Mouse (Mus musculus): Measurements from ENCODE around the gene Atpaf2.
A peak's percentile ranks its signal among the peaks of the same experiment; 100 is the strongest.

The Atpaf2 gene

DNA sequence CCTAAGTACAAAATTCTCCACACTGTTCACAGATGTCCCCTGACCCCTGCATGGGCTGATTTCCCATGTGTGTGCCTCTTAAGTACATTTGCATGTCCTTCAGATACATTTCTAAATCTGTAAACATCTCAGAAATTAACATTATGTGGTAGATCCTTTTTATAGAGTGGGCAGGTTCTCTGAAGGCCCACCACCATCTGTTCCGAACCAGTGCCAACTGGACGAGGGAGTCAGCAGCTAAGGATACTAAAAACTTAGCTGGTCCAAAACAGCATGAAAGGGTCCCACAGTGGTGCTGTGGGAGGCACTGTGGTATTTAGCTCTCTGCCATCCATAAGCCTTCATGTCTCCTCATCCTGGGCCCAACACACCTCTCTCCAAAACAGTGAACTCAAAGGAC, 21.1 kb downstream of the Atpaf2 start:
- DNase-seq (ENCODE audit: low read depth) = no peak

DNA sequence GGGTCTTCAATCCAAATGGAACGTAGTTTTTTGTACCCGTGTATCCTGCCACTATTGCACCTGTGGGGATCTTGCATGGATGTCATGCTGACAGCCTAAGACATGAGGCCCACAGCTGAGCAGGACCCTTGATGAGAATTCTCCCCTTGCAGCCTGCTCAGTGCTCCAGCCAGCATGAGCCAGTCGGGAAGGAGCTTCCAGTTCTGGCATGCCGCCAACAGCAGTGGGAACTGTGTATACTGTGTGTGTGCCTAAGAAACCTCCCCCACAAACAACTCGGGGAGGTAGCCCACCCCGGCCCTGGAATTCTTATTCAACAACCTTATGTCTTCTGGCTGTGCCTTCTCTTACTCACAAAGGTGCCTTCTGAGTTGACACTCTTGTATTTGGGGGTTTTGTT, 21.7 kb downstream of the Atpaf2 start:
- no peak for DNase-seq (ENCODE audit: low read depth)

DNA sequence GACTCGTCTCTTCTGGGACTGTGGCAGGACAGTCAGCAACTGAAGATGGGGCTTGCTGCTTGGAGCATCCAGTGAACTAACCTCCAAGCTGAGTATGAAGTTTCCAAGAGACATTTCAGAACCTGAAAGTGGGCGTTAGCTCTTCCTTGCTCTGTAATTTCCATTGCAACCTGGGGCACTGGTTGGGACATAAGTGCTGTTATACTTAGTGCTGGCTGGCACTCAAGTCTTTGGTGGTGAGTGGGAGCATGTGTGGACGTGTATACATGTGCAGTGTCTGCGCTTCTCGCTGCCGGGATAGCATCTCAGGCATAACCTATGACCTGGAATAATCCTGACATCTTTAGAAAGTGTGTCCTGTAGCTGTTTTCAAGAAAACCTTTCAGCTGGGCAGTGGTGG, 26.9 kb downstream of the Atpaf2 start:
- DNase-seq (ENCODE audit: low read depth) = no peak

DNA sequence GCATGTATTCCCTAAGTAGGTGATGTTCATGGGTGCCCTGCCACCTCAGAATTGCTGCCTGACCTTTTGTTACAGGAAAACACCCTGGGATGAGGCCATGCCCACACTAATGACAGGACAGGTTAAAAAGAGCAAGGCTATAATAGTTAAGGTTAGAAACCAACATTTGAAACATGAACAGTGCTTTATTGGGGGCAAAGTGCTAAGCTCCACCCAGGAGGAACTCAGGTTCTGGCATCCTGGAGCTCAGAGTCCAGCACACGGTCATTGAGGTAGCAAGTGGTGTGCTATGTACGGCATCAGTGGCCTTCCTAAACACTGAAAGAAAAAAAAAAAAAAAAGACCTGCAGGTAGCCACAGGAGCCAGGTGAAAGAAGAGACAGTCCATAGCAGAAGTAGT, 30.3 kb downstream of the Atpaf2 start:
- no peak for DNase-seq (ENCODE audit: low read depth)

DNA sequence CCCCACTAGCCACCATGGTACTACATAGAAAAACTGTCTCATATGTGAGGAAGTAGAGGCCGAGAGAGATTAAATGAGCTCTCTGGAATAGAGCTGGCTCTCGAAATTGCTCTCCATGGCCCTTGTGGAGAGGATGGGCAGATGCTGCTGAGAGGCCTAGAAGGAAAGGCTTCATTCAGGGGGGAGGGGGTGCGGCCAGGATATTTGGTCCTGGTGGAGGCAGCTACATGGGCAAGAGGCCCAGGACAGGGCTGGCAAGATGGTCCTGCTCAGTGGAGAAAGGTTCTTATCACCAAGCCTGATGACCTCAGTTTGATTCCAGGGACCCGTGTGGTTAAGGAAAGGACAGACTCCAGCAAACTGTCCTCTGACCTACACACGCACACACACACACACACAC, 32.3 kb downstream of the Atpaf2 start:
- DNase-seq (ENCODE audit: low read depth) = no peak

DNA sequence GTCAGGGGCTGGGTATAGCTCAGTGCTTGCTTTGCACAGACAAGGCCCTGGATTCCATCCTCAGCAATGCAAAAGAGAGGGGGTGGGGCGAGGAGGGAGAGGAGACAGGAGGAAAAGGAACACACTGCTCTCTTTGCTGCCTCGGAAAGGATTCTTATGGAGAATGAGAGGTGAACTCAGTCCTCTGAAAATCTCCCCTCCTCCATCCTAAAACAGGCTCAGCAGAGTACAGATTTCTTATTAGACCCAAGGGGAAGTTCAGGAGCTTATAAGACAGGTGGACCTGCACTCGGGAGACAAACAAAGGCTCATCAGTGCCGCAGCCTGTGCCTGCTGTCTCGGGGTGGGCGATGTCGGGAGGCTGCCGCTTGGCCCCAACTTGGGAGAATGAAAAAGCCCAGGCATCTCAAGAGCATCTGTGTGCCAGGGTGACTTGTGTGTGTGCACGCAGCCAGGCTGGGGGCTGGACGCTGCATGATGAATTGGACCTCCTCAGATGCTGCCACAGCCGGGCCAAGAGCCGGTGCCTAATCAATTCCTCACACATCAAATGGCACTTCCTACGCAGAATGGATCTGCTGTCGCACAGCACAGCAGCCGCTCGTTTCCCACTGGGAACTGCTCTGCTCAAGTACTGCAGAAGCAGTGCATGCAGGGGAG, 33.4 kb downstream of the Atpaf2 start:
- no peak for DNase-seq (ENCODE audit: low read depth)

DNA sequence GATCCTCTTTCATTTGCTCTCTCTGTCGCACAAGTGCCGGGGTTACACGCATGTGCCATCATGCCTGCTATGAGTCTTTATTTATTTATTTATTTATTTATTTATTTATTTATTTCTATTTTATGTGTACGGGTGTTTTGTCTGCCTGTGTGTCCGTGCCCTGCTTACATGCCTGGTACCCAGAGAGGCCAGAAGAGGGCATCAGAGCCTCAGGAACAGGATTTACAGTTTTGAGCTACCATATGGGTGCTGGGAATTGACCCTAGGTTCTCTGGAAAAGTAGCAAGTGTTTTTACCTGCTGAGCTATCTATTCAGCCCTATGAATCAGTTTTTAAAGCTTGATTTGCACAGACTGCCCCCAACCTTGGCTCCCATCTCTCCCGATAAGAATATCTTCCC, 34.7 kb downstream of the Atpaf2 start:
- DNase-seq (ENCODE audit: low read depth) = no peak

DNA sequence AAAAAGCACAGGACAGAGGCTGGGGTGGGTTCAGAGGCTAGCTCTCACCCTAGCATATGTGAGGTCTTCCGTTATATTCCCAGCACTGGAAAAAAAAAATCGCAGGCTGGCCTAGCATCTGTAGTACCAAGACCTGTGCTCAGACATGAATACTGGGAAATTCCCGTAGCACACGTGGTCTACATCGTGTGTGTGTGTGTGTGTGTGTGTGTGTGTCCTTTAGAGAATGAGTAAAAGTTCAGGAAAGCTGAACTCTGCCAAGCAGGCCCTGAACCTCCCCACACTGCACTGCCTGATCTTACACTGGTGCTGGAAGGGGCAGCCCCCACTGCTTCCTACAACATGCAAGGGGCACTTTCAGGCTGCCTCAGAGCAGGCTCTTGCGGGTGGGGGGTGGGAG, 43.8 kb downstream of the Atpaf2 start:
- DNase-seq (ENCODE audit: low read depth) = no peak

DNA sequence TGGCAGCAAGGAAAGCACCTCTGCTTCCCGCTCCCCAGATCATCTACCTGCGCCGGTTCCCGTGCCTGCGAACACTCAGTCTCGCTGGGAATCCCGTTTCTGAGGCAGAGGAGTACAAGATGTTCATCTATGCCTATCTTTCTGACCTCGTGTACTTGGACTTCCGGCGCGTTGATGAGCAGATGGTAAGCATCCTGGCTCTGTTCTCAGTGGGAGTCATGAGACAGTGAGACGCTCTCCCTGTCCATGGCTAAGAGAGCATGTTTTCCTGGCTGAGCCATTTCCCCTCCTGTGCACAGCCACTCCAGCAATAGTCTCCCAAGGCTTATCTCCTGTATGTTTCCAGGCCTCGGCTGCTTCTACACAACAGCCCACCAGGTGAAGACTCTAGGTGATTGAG, 47.8 kb downstream of the Atpaf2 start:
- no peak for DNase-seq (ENCODE audit: low read depth)

DNA sequence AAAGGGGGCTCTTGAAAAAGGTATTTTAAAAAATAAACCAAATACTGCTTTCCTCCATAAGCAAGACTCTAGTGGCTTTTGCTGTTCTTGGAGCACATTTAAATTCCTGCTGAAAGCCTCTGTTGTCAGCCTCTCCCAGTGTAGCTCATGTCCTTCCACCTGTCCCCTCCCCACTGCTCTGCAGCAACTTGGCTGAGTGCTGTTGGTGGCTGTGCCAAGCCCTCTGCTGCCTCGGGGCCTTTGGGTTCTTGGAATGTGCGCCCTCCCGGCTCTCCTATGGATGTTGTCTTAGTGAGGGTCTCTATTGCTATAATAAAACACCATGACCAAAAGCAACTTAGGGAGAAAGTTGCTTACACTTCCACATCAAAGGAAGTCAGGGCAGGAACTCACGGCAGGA, 48.8 kb downstream of the Atpaf2 start:
- DNase-seq (ENCODE audit: low read depth) = no peak

DNA sequence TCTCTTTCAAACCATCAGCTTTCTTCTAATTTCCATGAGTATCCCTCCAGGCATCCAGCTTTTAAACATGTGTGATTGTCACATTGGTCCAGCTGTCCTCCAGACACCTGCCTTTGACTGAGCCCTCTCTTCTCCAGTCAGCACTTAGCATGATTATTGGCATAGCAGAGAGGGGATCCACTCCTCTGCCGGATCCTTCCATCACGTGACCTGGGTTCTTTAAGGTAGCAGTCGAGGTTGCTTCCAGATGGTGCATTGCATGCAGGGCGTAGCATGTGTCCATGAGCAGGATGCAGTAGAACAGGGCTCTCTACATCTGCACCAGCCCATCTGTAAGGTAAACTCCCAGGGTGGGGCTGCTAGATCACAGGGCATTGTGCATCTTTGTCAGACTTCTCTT, 49.3 kb downstream of the Atpaf2 start:
- DNase-seq (ENCODE audit: low read depth) = no peak

DNA sequence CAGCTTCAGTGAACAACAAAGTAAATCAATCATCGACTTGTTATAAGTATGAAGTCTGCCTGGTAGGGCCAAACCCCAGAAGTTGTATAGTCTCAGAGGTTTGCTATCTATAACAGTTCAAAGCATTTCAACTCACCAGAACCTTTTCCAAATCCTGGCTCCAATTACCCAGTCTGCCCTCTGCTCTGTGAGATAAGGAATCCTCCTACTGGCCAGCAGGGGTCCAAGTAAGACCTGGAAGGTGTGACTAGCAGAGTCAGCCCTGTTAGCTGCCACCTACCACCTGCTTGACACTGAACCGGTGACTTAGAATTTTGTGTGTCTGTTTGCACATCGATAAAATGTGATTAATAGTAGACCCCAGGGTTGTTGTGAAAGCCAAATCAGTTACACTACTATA, 51.0 kb downstream of the Atpaf2 start:
- no peak for DNase-seq (ENCODE audit: low read depth)

DNA sequence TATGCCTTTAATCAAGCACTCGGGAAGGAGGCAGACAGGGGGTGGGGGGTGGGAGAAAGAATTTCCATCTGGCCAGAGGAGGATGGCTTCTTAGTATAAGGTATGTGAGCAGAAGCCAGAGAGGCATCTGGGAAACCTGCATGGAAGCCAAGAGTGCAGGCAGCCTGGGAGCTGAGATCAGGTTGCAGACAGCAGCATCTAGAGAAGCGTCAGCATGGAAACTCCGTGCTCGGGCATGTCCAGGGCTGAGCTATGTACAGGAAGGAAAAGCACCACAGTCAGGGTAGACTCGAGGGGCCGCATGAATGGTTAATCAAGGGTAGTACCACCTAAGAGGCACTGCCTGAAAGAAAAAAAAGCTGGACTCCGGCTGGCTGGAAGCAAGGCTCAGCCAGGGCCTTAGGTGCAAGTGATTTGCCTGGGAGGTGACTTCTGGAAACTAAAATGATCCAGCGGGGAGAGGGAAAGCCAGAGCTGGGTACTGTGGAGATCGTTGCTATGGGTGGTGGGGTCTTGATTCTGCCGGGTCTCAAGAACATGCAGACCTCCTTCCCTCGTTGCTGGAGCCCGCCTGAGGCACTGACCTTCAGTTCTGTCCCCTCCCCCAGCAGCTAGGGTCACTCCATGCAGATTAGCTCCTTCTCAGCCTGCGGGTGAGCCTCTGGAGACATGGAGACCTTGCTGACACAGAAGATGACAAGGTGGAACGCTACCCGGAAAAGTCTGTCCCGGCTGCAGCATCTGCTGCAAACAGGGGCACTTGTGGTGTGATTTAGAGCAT, 51.8 kb downstream of the Atpaf2 start:
- no peak for DNase-seq (ENCODE audit: low read depth)

DNA sequence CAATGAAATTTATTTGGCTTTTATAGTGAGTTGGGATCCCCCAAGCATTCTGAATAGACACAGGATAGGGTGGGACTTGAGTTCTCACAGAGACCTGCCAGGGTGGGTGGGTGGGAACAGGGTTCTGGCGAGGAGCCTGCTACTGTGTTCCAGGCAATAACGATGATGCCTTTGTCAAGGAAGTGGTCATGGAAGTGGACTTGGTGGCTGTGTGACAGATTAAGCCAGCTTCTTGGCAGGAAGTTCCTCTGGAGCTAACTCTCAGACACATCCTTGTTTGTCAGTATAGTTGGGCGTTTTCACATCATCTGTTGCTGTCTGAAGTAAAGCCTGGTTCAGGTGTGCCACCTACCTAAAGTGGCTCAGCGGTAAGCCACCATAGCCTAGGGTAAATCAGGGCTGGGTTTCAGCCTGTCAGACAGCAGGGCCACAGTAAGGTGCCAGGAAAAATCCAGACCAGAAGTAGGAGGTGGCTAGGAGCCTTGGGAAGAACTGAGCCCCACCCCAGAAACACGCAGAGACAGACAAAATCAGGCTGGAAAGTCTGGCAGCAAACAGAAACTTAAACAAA, 57.5 kb downstream of the Atpaf2 start:
- DNase-seq (ENCODE audit: low read depth) = no peak

DNA sequence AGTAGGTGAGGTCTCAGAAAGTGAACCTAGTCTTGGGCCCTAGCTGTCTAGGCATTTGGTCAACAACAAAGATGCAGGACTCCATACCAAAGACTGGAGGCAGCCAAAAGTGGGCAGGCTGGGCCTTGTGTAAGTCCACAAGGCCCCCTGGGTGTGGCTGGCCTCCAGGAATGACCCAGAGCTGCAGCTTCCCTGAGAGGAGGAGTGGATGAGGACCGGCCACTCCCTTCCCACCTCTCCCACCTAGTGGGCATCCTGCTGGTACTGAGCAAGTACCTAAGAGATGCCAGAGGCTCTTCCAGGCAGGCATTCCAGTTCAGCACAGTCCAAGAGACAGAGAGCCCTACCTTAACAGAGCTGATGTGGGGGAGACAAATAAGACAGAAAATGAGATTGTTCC, 58.3 kb downstream of the Atpaf2 start:
- DNase-seq (ENCODE audit: low read depth) = no peak

DNA sequence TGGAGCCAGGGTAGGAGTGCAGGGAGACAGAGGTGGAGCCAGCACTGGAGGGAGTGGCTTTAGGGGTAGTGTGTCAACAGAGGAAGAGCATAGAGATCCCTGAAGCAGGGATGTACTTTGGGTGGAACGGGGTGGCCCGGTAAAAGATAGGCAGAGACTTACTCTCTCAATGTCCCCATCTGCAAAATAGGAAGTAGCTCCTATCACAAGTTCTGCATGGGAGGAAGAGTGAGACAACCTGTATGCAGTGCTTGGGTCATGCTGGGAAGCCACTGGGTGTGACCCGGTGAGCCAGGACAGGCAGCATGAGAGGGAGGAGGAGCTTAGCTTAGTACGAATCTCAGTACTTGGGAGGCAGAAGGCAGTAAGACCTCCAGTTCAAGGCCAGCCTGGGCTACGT, 59.1 kb downstream of the Atpaf2 start:
- no peak for DNase-seq (ENCODE audit: low read depth)

DNA sequence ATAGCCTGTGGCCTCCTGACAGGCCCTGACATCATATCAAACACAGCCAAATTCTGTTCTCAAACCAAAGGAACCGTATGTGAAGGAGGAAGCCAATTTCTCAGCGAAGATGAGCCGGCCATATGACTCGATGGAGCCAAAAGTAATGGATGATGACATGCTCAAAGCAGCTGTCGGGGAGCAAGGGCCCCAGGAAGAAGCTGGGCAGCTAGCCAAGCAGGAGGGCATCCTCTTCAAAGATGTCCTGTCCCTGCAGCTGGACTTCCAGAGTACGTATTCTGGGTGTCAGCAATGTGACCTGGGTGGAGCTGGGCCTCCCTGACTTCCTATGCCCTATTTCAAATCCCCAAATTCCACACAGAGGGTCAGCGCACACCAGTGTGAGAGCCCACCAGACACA, 59.7 kb downstream of the Atpaf2 start:
- DNase-seq (ENCODE audit: low read depth) = no peak

DNA sequence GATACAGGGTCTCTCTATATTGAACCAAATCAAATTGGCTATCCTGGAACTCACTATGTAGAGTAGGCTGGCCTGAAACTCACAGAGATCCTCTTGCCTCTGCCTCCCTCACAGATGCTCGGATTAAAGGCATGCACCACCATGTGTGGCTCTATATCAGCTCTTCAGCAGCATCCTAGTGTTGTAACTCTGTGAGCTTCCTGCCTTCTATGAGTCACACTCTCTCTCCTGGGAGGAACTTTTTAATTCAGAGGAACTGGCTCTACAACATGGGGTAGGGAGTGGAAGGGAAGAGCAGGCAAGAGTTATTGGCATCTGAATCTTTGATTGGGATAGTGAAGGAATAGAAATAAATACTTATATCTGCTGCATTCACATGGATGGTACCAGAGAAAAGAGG, 61.1 kb downstream of the Atpaf2 start:
- no peak for DNase-seq (ENCODE audit: low read depth)

DNA sequence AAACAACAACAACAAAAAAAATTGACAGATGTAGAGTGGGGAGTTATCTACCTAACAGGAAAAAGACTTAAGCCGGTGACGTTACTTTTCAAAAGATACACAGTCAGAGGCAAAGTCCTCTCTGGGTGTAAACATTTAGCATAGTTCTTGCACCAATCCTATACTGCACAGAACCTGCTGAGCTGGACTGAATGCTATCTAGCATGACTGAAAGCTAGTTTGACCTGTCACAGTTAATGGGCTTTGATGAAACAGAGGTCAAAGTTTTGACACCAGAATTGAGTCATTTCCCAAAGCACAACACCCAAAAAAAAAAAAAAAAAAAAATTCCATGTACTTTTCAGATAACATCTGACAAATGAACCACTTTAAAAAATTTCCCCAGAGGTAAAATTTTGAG, 62.3 kb downstream of the Atpaf2 start:
- no peak for DNase-seq (ENCODE audit: low read depth)

DNA sequence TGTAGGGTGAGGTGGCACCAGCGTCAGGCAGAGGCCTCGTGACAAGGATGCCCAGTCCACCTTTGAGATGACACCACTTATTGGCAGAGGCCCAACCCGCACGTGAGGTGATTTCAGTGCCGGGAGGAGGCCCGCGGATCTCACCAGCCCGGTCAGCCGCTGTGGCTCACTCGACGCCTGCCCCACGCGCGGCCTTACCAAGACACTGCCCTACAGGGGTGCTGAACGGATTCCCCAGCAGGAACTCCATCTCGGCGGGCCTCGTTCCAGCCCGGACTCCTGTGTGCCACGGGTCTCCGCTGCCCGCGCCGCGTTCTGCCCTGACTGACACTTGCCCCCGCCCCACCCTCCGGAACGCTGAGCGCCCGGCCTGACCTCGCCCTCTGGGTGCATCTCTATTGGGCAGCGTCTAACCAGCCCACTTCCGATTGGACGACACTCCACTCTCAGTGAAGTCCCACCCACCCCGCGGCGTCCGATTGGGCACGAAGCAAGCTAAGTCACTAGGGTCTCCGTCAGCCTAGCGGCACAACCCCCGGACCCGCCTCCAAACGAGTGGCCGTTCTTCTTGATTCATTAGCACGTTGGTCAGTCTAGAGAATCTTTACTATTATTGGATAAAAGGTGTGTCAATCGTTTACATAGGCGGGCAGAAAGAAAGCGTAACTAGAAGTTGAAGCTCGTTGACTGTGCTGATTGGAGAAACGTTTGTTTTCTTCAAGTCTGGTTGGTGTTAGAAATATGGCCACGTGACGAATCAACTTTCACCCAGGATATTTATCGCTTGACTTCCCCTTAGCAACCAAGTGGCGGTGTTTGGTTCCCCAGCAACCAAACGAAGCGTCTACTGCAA, 65.5 kb downstream of the Atpaf2 start, which contains the start of the genes Tom1l2 and Drc3:
Tom1l2 (minus strand) TSS at position 347 of the 853 bp plus-strand sequence.
Drc3 (plus strand) TSS at position 771 of the 853 bp plus-strand sequence.
- peak; percentile 100 for DNase-seq (ENCODE audit: low read depth)

DNA sequence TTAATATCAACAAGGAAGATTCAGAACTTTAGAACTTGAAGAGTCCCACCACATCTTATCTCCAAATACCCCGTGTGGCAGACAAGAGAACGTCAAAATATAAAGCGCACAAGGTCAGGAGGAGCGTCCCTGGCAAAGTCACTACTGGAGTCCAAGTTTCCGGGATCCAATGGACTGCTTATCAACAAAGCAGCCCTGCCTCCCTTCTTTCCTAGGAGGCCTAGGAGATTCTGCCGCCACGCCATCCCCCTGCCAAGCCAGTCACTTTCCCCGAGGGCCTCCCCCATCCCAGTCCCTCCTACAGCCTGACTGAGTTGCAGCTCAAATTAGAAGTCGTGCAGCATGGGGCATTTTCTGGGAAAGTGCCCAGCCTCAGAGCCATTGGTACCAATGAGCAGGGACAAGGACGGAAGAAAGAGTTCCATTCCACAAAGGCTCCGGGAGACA, 66.3 kb downstream of the Atpaf2 start:
- no peak for DNase-seq (ENCODE audit: low read depth)

DNA sequence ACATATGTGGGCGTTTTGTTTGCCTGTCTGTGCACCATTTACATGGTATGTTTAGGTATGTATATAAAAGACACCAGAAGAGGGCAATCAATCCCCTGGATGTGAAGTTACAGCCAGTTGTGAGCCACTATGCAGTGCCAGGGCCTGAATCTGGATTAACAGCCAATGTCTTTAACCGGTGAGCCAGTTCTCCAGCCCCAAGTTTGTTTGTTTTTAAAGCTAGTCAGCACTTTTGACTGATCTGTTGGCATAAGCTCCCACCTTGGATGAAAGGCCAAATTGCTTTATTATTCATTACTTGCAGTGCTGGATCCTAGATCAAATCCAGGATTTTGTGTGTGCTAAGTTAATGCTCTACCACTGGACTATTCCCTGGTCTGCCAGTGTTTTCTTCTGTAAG, 66.9 kb downstream of the Atpaf2 start:
- no peak for DNase-seq (ENCODE audit: low read depth)

Measured in c-Kit-positive CD71-positive TER-119-negative erythroid progenitor cells, embryonic 14.5 days (primary cell).